Mouse (Mus musculus) testis, postnatal 10 days (tissue): ENCODE results near the gene Ttc39b.

Experiments
- DNase-seq: peaks from one replicate; pipeline ENCODE4 v3.0.0; 2021; ENCODE audit warnings: low spot score

Gene Ttc39b

GRCm38 (mm10) chr4:83323910-83324684 lies at the start of gene Ttc39b:
Gene Ttc39b (minus strand): TSS chr4:83324255.
- DNase-seq = peak; percentile 99

GRCm38 (mm10) chr4:83373381-83373780 lies 49.3 kb upstream of the Ttc39b start:
- DNase-seq = no peak

- DNase-seq = no peak
Observed at GRCm38 (mm10) chr4:83357738-83358137, 33.7 kb upstream of the Ttc39b start.

- no peak for DNase-seq
Observed at GRCm38 (mm10) chr4:83354786-83355185, 30.7 kb upstream of the Ttc39b start.

GRCm38 (mm10) chr4:83353949-83354348 lies 29.9 kb upstream of the Ttc39b start:
- DNase-seq = no peak

GRCm38 (mm10) chr4:83353276-83353675 lies 29.2 kb upstream of the Ttc39b start:
- DNase-seq = no peak

GRCm38 (mm10) chr4:83350719-83351118 lies 26.7 kb upstream of the Ttc39b start:
- DNase-seq = peak; percentile 51

GRCm38 (mm10) chr4:83348970-83349369 lies 24.9 kb upstream of the Ttc39b start:
- DNase-seq = no peak

GRCm38 (mm10) chr4:83343895-83344294 lies 19.8 kb upstream of the Ttc39b start:
- no peak for DNase-seq

- no peak for DNase-seq
Observed at GRCm38 (mm10) chr4:83343146-83343823, 19.2 kb upstream of the Ttc39b start.

GRCm38 (mm10) chr4:83342268-83342970 lies 18.4 kb upstream of the Ttc39b start:
- no peak for DNase-seq

GRCm38 (mm10) chr4:83339393-83339792 lies 15.3 kb upstream of the Ttc39b start:
- no peak for DNase-seq

GRCm38 (mm10) chr4:83337717-83338116 lies 13.7 kb upstream of the Ttc39b start:
- no peak for DNase-seq

- no peak for DNase-seq
Observed at GRCm38 (mm10) chr4:83330369-83330768, 6.3 kb upstream of the Ttc39b start.

GRCm38 (mm10) chr4:83329615-83330014 lies 5.6 kb upstream of the Ttc39b start:
- DNase-seq = no peak

GRCm38 (mm10) chr4:83328026-83328945 lies 4.2 kb upstream of the Ttc39b start:
- no peak for DNase-seq

- DNase-seq = no peak
Observed at GRCm38 (mm10) chr4:83327526-83327925, 3.5 kb upstream of the Ttc39b start.

GRCm38 (mm10) chr4:83325366-83325765 lies 1.3 kb upstream of the Ttc39b start:
- DNase-seq = no peak

- peak; percentile 81 for DNase-seq
Observed at GRCm38 (mm10) chr4:83323201-83323903, 703 bp downstream of the Ttc39b start.

GRCm38 (mm10) chr4:83319736-83320135 lies 4.3 kb downstream of the Ttc39b start:
- DNase-seq = no peak

- no peak for DNase-seq
Observed at GRCm38 (mm10) chr4:83318758-83319157, 5.3 kb downstream of the Ttc39b start.
